Mouse (Mus musculus) ovary, postnatal 36 days (tissue): ENCODE data around the gene Gadd45g.
A peak's percentile ranks its signal among the peaks of the same experiment; 100 is the strongest.

Source experiments
- DNase-seq: peaks from one replicate; pipeline ENCODE4 v3.0.0; 2022; ENCODE audit warnings: low spot score, mixed read lengths

Gadd45g gene

DNA sequence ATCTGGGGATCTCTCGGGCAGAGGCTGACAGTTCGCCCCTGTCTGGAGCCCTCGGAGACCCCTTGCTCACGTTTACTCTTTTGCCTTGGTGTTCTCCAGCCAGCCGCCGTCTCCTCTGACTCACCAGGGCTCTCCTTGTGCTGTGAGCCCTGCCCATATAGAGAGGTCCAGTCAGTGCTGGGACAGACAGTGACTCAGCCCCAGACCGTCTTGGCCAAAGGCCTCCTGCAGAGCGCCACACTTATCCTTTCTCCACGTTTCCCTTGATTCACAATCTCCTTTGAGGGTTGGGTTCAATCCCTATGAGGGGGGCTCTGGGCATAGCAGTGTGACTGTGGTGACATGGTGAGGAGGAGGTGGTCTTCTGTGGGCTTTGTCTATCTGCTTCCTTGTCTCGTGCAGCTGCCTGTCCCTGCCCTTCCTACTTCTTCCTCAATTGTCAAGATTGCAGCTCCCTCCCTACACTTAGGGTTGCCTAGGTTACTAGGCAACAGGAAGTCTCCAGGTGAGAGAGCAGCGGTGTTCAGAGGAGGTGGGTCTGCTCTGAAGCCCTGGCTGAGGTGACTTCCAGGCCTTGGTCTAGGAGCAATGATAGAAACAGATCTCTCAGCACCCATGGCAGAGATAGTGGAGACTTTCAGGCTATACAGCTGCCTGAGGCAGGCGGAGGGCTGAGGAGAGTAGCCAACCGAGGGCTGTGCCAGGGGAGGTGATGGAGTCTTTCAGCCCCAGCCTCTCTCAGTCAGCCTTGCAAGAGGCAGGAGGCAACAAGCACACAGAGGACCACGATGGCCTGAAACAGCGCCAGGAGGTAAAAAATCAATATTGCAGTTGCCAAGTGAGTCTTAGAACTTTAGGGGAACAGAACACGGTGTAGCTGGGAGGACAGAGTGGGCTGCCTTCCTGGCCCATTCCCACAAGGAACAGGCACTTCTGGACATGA lies 7.1 kb downstream of the Gadd45g start:
- DNase-seq: no peak

DNA sequence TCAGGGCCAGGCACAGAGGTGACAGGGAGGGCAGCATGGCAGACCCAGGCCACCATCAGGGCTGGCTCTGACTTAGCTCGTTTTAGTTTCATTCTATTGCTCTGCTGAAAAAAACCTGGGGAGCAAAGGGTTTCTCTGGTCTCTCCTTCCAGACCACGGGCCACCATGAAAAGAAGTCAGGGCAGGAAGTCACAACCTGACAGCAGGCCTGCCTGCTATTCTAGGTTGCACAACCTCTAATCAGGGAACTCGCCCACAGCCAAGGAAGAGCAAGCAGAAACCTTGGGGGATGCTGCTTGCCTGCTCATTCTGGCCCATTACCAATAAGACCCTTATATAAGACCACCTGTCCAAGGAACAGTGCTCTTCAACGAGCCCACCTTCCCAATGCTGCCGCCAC lies 9.1 kb downstream of the Gadd45g start:
- DNase-seq: no peak

DNA sequence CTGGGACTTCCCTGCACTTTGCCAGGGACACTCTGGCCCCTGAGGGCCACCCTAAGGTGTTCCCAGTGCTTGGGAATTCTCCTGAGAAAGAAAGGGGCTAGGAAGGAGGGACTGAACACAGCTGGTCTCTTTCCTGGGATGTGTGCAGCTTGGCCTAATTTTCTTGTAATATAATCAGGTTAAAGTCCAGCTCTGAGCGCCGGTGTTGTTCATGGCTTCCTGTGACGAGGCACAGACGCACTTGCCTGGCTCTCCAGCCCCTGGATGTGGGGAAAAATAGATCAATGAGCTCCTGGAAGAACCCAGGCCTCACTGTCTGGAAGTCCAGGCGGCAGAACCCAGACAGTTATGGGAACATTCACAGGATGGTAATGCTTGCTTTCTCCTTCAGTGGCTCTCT lies 10.7 kb downstream of the Gadd45g start:
- no peak for DNase-seq

DNA sequence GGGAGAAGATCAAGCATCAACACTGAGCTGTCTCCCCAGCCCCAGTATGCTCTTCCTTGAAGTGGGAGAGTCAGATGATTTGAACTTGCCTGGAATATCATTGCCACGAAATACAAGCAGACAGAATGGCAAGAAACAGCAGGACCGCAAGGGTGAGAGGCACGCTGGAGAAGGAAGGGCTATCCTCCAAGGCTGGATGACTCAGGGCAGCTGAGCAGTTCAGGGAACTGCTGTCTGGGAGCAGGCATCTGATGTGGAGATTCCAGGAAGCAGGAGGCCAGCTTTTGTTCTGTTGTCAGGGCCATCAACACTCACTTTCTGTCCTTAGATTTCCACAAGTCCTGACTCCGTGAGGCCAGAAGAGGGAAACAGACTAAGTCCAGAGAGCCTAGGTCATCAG lies 12.0 kb downstream of the Gadd45g start:
- DNase-seq: no peak

DNA sequence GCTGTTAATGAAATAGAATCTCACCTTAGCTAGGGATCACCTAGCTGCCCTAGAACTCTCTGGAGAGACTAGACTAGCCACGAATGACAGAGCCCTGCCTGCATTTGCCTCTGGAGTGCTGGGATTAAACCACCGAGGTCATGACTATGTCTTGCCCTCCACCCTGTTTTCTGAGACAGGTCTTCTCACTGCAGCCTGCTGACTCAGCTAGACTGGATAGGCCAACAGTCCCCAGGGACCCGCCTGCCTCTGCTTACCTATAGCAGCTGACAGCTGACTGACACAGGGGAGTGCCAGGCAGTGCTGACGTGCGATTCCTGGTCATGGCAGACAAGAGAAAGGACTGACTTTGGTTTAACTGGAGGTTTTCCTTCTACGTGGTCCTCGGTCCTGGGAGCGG lies 12.7 kb downstream of the Gadd45g start:
- no peak for DNase-seq

DNA sequence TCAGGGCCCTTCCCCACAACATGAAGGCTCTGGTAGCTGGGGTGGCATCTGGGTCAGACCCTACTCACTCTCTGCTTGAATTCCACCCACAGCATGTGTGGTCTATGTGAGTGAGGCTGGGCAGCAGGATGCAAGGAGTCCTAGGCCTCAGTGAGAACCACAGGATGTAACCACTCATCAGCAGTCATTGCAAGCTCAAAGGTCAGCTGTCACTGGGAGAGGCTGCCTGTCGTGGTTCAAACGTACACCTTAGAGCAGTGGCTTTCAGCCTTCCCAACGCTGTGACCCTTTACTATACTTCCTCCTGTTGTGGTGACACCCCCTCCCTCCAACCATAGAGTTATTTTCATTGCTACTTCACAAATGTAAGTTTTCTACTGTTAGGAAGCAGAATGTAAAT lies 13.3 kb downstream of the Gadd45g start:
- DNase-seq: no peak

DNA sequence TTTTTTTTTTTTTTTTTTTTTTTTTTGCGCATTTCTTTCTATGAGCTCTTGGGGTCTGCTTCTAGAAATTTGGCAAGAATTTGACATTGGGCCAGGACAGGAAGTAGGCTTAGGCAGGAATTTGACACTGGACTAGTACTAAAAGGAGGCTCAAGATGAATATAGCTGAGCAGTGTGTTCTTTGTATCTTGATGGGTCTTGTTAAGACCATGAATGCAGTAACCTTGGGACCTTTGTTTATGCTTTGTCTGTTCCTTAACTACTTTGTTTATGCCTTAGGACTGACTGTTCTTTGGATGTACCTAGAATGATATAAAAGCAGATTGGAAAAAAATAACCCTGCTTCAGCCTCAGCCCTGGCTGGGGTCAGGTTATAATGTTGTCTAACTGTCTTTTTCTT lies 16.3 kb downstream of the Gadd45g start:
- DNase-seq: no peak

DNA sequence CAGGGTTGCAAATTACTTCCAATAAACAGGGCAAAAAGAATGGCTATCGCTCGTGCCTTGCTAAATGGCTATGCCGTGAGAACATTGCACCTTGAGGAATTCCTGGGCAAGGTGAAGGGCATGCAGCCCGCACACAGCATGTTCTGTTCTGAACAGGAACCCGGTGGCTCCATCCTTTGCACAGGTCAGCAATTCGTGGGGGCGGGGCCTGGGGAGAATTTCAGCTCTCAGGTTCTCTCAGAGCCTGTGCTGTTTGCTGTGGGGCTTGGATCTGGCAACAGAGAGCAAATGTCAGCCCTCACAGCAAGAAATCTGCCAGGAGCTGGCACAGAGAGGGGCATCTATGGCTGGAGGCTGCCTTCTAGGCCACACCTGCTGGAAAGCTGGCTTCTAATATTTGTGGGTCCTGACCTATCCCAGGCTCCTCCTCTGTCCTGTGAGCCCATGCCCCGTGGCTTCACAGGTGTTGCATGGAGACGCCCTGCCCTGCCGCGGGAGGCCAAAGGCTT lies 19.7 kb downstream of the Gadd45g start:
- DNase-seq: peak; percentile 36

DNA sequence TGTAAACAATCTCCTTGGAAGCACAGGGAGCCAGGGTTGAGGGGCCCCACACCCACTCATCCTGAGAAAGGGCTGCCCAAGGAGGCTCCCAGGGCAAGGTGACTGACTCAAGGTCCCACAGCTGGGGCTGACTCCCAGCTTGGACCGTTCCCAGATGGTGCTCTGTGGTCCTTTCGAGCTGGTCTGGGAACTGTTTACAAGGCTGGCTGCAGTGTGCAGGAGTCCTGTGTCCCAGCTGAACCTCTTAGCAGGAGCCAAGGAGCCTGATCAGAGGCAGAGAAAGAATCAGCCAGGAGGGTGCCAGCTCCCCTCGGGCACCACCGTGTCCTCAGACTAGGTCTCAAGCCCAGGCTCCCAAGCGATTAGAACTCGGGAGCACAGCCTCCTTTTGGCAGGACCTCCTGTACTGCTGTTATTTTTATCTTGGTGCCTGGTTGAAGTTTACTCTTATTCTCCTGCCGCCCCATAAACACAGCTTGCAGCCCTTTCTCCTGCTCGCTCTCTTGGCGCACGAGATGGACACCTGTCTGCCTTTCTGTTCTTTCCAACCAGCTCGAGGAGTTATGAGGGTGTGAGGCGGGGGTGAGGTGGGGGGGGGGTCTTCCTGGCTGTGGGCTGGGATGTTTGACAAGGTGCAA lies 22.1 kb downstream of the Gadd45g start:
- peak; percentile 82 for DNase-seq

DNA sequence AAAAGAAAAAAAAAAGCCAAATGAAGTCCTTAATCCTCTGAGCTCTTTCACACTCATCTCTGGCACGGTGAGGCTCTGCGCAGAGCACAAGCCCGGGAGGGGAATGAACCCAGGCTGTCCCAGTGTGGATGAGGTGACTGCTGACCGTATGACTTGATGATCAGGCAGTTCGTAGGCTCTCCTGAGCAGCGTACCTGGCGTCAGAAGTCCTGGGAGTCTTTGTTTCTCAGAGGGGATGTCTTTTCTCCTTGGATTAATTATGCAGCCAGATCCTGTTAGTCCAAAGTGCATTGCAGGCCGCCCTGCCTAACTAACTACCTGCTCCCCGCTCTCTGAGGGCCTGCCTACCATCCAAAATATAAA lies 22.6 kb downstream of the Gadd45g start:
- no peak for DNase-seq

DNA sequence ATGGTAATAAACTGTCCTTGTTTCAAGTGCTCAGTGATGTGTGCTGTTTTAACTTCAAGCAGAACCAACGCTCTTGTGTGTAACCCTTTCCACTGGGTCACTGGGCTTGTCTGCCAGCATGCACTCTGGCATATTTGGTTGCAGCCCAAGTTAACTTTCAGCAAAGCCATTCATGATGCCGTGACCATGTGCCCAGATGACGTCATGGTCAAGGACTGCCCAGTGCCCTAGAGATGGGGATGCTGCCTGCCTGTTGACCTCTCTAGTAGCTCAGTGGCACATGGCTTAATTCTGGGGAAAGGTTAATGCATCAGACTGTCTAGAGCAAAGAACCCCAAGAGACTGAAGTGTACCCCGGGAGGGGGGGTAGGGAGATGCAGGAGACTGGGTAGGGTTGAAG lies 24.7 kb downstream of the Gadd45g start:
- no peak for DNase-seq

DNA sequence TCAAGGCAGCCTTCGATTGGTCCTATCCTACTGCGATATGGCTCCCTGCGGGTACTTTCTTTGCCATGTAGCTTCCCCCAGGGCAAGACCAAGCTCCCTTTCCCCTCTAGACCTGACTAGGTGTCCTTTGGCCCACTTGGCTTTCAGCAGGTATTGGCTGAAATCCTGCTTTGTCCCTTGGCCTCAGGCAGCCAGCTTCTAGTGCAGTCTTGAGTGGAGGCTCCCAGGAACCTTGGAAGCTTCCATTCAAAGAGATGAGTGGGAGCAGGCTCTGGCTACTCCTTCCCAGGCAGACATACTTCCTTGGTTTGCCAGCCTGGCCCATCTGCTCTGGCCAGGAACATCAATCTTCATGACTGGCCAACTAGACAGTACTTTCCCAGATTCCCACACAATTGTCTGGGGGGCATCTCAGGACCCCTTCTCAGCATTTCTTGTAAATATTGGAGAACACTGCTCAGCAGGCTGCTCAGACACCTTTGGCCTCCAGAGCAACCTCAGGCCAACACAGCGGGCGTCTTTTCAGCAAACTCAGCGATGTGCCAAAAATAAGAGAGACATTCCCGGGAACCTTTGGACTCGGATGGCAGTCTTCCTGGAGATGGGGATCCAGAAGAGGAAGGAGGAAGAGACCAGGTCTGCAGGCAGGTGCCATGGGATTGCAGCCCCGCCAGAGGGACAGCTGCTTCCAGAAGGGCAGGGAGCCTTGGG lies 25.9 kb downstream of the Gadd45g start:
- no peak for DNase-seq

DNA sequence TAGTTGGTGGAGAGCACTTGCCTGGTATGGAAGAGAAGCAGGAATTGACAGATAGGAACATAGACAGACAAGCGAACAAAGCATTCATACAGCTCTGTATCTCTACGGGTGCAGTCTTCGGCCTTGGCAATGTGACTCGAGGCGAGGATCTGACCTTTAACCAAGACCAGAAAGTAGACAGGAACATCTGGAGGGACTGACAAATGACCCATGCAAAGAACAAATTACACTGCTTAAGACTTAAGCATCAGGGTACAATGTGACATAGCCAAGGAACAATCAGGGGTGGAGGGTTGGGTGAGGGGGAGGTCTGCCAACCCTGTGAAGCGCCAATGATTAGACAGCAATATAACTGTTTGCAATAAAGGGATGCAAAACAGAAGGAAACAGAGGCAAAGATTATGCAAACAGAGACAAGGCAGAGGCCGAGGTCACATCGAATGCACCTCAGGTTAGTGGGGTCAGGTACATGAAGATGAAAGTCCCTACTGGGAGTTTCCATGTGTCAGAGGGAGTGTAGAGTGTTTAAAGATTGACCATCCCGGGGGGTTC lies 26.6 kb downstream of the Gadd45g start:
- no peak for DNase-seq

DNA sequence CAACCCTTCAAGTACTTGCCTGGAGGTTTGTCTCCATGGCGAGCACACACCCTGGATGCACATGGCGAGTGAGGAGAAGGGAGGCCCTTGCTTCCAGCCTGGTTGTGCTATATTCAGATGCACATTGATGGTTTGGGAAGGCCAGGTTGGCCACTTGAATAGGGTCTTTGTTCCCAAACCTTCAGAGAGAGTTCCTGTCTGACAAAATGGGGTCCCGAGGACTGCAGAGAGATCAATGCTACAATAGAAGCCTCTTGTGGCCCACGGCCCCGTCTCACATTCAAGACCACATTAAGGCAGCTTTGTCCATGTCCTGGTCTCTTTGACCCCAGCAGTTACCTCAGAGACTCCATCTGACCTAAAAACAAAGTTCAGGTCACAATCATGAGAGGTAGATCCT lies 27.3 kb downstream of the Gadd45g start:
- DNase-seq: no peak

DNA sequence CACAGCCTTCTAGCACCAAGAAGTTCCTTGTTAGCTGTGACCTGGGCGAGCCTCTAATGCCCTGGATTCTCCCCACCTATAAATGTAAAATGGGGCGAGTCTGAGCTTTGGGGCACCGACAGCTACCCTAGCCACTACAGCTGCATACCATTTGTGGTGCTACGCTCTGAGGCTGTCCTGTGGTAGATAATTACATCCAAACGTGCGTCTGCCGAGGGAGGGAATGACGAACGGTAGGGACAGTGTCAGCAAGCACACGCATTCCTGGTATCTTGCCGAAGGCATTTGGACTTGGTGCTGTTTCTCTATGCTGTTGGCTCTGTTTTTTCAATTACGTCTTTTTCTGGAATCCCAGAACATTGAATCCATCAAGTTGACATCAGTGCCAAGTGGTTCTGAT lies 29.7 kb downstream of the Gadd45g start:
- no peak for DNase-seq

DNA sequence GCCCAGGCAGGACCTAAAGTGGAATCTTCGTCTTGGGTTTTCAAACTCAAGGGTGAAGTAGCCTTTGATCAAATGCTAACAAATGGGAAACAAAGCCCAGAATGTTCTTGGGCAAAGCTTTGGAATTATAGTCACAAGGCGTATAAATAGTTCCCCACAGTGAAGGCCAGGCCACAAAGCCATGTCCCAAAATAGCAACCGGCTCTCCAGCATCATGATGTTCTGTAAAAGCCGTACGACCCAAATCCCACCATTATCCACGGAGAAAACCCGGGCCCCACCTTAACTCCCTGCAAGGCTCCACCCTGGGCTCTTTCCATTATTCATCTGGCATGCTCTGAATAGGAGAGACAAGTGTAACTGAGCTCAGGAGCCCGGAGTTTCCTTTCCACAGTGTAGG lies 32.3 kb downstream of the Gadd45g start:
- DNase-seq: no peak

DNA sequence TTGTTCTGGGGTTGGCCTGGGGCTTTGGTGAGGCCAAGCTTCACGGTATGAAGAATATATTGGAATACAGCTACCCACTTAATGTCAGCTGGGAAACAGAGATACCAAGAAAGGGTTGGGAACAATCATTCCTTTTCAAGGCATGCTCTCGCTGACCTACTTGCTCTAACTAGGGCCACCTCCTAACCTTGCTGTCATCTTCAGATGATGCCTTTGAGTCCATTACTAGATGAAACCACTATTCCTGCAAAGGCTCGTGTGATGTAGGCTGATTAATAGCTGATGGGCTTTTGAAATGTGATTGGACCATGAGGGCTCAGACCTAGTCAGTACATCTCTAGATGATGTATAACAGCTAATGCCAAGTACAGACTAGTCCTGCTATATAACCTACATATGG lies 33.1 kb downstream of the Gadd45g start:
- DNase-seq: no peak

DNA sequence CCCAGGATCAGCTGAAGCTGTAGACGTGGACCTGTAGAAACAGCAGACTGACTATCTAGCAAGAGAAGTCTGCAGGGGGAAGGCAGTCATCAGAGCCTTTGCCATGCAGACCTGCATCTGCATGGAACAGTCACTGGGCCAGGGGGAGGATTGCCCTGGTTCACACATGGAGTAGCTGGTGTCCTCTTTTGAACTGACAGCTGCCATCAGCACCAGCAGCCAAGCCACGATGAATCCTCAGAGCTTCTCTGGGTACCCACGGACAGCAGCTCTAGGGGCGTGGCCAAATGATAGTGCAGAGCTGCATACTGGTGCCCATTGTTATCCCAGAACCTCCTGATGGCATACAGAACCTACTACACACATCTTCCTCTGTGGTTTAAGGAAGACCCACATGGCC lies 33.5 kb downstream of the Gadd45g start:
- DNase-seq: no peak

DNA sequence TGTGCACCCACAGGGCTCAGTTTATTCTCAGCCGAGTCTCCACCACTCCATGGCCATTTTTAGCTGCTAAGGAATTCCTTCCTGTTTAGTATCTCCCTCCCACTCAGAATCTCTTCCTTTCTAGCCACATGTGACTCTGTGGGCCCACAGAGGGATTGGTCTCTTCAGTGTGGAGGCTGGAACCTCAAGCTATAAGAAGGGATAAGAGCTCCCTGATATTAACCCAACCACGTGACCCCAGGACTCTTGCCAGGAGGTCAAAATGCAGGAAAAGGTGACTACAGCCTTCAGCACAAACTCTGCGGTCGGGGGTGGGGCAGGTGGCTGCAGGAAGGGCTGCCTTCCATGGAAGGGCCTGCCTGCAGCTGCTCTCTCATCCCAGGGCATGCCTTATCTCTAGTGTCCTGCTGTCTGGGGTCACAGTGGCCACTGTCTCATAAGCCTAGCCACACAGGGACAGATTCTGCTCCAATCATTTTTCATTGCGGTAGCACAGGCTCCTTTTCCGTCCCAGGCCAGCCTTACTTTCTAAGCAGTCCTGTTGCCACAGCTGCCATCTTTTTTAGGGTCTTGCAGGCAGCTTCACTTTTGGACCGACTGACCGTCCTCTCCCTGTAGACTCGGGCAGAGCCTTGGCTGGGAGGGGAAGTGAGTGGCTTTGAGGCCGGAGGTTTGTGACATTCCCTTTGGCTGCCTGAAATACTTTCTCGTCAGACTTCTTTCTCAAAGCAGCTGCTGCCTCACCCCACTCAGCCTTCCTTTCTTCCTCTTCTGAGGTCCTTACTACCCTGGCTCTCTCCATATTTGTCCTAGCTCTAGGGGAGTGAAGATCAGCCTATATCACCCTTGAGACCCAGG lies 35.0 kb downstream of the Gadd45g start:
- DNase-seq: no peak

DNA sequence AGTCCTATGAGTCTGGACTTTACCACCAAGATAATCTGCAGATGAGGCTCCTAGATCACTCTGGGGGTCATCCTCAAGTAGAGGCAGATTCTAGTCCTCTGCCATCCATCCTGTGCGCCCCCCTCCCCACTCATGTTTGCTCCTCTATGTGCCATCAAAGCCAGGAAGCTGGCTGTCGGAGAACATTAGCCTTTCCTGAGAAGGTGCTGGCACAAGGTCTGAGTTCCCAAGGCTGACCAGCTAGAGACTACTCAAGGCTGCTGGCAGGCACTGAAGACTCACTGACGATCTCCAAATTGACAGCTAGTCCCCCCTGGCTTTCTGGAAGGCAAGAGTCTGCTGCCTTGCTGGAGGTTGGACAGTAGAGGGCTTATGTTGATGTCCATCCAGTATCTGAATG lies 35.7 kb downstream of the Gadd45g start:
- no peak for DNase-seq

DNA sequence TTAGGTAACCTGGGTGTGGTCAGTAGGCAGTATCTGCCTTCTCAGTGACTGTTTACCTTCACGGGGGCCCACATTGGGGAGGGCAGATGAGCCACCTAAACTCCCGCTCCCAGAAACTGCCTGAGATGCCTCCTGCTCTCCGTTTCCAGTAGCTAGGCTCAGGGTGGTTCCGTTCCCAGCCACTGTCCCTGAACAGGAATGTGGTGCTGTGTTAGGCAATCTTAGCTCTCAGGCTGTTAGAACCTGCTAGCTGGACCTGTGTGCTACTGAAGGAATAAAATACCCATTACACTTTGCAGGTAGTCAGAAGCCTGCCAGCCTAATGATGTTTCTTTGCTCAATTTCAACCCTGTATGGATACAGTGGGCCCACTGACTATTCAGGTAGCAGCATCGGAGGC lies 37.8 kb downstream of the Gadd45g start:
- DNase-seq: no peak

DNA sequence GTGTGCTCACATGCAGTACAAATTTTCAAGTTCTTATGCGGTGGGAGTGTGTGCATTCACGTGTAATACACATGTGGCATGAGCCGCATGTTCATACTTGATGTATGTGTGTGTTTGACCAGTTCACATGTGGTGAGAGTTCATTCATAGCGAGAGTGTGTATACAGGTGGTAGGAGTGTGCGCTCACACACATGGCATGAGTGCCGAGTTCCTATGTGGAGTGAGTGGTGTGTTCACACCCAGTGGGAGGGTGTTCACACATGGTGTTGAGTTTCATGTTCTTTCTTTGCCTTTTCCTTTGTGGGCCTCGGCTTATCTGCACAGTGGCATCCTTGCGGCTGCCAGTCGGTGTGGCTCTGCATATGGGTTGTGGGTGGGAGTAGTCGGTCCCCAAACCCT lies 39.1 kb downstream of the Gadd45g start:
- DNase-seq: no peak
